Mouse (Mus musculus): ENCODE measurements around the gene Fgfbp1. TPM values are rescaled to one million over a fixed set of nuclear protein-coding genes. Genes with fewer than 3 reads are reported as not detected.

Gene Fgfbp1
- 6.9 and 16.0 TPM in 2 replicates for polyA plus RNA-seq (2015; fragmentation: Nextera tagmentation; extraction: Ambion mirVana)

DNA sequence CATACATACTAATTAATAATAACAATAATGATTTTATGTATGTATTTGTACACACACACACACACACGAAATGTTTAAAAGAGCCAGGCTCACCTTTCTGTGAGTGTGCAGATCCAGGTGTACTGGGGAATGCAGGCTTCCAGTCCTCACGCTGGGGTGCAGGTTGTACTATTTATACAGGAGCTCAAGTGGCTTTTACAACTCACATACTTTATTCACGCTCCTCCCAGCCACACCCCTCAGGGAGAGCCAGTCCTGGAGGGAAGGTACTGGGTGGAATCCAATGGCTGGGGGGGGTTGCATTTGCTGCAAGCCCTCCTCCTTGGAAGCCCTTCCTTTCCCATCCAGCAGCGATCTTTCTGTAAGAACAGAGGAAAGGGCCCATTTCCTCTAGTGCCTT, at the start of gene Fgfbp1:
Gene Fgfbp1 (minus strand): TSS at position 160 of the 400 bp plus-strand sequence.
- Histone ChIP-seq H3K27ac (replicated peaks) (no peak within 1 kb of the TSS), H3K9me3 (replicated peaks) (no peaks in the 10 kb centered on the region), H3K36me3 (no peaks in the 10 kb centered on the region), H3K4me2 (no peak within 1 kb of the TSS), H3K27me3 (replicated peaks) (no peaks in the 10 kb centered on the region), H3K4me3 (replicated peaks) (no peak within 1 kb of the TSS), H3K4me1 (no peaks in the 10 kb centered on the region), H3K9ac (replicated peaks) (no peak within 1 kb of the TSS)
- no peak for ATAC-seq (ENCODE audit: low FRiP score)
- 66% methylated on average over 4 of the region's 4 CpGs for WGBS

DNA sequence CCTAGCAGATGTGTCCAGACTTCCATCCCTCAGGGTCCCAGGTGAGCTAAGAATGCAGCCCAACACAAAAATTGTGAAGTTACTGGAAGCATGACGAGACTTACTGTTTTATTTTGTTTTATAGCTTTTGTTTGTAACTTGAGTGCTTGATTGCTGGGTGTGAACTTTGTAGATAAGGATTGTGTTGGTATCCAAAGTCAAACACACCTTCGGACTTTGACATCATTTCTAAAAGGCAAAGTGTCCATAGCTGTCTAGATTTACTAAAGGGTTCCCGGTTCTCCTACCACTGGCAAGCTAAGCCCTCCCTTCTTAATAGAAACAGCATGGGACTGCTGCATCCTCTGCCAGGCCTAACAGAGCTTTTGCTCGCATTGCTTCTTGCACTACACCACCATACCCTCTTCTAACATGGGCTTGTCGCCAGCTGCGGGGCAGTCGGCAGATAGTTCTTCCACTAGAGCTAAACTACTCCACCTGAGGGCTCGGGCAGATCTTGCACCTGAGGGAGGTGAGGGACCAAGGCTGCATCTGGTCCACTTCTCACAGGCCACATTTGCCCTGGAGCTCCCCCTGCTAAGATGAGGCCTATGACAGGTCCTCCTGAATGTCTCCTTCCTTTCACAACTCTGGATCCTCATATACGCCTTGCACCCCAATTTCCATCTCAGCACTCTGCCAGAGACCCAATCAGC, 16.9 kb upstream of the Fgfbp1 start:
- no peak overlapping the region for H3K4me2 ChIP-seq
- no peaks in the 10 kb centered on the region for H3K36me3 ChIP-seq
- WGBS: 92% methylated on average over 9 of the region's 9 CpGs
- ATAC-seq (ENCODE audit: low FRiP score): no peak
- no peak overlapping the region for H3K4me3 ChIP-seq (replicated peaks)
- no peaks in the 10 kb centered on the region for H3K9me3 ChIP-seq (replicated peaks)
- H3K27me3 ChIP-seq (replicated peaks): no peaks in the 10 kb centered on the region
- H3K9ac ChIP-seq (replicated peaks): no peak overlapping the region
- H3K4me1 ChIP-seq: no peaks in the 10 kb centered on the region
- no peak overlapping the region for H3K27ac ChIP-seq (replicated peaks)

DNA sequence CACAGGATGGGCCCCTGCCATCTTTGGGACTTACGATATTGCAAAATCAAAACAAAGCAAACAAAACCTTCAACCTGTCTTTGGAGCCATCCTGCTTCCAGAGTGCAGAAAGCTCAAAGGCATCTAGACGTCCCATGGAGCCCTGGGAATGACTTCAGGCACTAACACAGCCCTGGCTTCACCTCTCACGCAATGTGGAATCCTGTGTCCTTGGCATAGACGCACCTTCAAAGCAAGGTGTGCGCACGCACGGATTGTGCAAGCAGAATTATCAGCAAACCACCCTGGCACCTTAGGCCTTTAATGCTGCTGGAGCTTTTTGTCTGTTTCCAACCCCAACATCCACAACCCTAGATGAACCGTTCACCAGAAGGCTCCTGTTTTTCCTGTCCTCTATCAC, 16.0 kb upstream of the Fgfbp1 start:
- H3K4me1 ChIP-seq: no peaks in the 10 kb centered on the region
- ATAC-seq (ENCODE audit: low FRiP score): no peak
- WGBS: 91% methylated on average over 8 of the region's 8 CpGs

DNA sequence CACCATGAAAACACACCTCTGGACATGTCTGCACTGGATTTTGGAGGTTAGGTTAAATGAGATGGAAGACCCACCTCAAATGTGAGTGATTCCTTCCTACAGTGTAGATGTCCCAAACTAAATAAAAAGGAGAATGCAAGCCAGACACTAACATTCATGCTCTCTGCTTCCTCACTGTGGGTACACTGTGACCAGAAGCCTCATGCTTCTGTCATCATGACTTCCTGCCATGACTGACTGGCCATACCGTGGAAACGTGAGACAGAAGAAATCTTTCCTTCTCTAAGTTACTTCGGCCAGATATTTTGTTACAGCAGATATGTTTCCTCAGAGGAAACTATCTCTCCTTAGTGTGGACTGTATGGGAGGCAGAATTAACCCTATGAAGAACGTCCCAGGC, 14.6 kb upstream of the Fgfbp1 start:
- ATAC-seq (ENCODE audit: low FRiP score): no peak
- WGBS: 90% methylated on average over 4 of the region's 4 CpGs
- Histone ChIP-seq H3K4me2 (no peak overlapping the region), H3K9ac (replicated peaks) (no peak overlapping the region), H3K27me3 (replicated peaks) (no peaks in the 10 kb centered on the region), H3K4me1 (no peaks in the 10 kb centered on the region), H3K27ac (replicated peaks) (no peak overlapping the region), H3K36me3 (no peaks in the 10 kb centered on the region), H3K4me3 (replicated peaks) (no peak overlapping the region), H3K9me3 (replicated peaks) (no peaks in the 10 kb centered on the region)

More for the DNA sequence above, 16.0 kb upstream of the Fgfbp1 start:
- Histone ChIP-seq H3K4me3 (replicated peaks) (no peak overlapping the region), H3K9ac (replicated peaks) (no peak overlapping the region), H3K27me3 (replicated peaks) (no peaks in the 10 kb centered on the region), H3K36me3 (no peaks in the 10 kb centered on the region), H3K27ac (replicated peaks) (no peak overlapping the region), H3K9me3 (replicated peaks) (no peaks in the 10 kb centered on the region), H3K4me2 (no peak overlapping the region)

DNA sequence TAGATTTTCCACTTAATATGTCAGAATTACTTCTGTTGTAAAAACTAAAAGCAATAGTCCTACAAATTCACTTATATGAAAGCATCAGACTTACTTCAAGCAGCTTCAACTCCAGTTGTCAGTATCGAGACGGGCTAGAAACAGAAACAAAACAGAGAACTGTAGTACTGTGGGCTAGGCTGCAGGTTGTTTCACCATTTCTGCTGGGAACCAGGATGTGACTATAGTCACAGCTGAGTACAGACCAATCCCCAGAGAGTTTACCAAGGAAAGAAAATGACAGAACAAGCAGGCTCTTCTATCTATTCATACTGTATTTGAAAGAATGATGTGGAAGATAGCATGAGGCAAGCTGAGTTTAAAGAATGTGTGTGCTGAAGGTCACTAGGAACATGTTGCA, 13.4 kb upstream of the Fgfbp1 start:
- Histone ChIP-seq H3K4me2 (no peak overlapping the region), H3K9ac (replicated peaks) (no peak overlapping the region), H3K27ac (replicated peaks) (no peak overlapping the region), H3K9me3 (replicated peaks) (no peaks in the 10 kb centered on the region), H3K4me1 (no peaks in the 10 kb centered on the region), H3K27me3 (replicated peaks) (no peaks in the 10 kb centered on the region), H3K36me3 (no peaks in the 10 kb centered on the region), H3K4me3 (replicated peaks) (no peak overlapping the region)
- no peak for ATAC-seq (ENCODE audit: low FRiP score)
- WGBS: 92% methylated on average over 2 of the region's 2 CpGs

DNA sequence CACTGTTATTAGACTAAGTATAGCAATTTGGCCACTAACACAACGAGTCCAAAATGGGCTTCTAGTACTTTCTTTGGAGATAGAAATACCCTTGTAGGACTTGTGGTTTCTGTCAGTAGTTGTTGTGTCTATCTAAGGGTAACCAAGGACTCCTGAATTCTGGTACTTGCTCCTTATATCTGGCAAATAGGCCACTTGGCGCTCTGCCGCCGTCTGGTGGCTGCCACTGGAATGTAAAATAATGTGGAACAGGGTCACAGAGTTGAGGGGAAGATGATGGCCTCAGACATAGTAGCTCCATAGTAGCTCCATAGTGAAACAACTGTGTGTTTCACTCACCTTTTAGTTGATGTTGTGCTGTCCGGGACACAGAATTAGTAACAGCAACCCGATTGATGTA, 8.7 kb upstream of the Fgfbp1 start:
- no peak overlapping the region for H3K4me3 ChIP-seq (replicated peaks)
- no peaks in the 10 kb centered on the region for H3K4me1 ChIP-seq
- H3K9ac ChIP-seq (replicated peaks): no peak overlapping the region
- WGBS: 54% methylated on average over 6 of the region's 6 CpGs
- H3K27ac ChIP-seq (replicated peaks): no peak overlapping the region
- no peak overlapping the region for H3K4me2 ChIP-seq
- H3K27me3 ChIP-seq (replicated peaks): no peaks in the 10 kb centered on the region
- no peak for ATAC-seq (ENCODE audit: low FRiP score)
- H3K36me3 ChIP-seq: no peaks in the 10 kb centered on the region
- no peaks in the 10 kb centered on the region for H3K9me3 ChIP-seq (replicated peaks)

DNA sequence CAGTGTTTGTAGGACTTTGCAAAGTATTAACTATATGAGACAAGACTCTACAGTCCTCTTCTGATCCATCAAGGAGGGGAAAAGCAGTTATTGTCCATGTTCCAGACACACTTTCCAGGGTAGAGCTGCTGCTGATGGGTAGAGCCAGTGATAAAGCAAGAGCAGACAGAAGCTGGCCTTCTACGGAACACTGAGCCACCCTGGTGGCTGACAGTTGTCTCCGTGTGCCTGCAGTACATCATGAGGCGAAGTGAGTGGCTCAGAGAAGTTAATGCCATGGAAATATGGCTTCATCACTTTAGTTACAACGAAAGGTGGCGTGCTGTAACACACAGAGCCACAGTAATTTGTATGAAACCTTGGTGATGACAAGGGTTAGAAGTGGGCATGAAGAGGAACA, 7.4 kb upstream of the Fgfbp1 start:
- Histone ChIP-seq H3K4me1 (no peaks in the 10 kb centered on the region), H3K4me2 (no peak overlapping the region), H3K36me3 (no peaks in the 10 kb centered on the region), H3K9ac (replicated peaks) (no peak overlapping the region), H3K4me3 (replicated peaks) (no peak overlapping the region), H3K27ac (replicated peaks) (no peak overlapping the region), H3K9me3 (replicated peaks) (no peaks in the 10 kb centered on the region), H3K27me3 (replicated peaks) (no peaks in the 10 kb centered on the region)
- 82% methylated on average over 5 of the region's 5 CpGs for WGBS
- no peak for ATAC-seq (ENCODE audit: low FRiP score)

DNA sequence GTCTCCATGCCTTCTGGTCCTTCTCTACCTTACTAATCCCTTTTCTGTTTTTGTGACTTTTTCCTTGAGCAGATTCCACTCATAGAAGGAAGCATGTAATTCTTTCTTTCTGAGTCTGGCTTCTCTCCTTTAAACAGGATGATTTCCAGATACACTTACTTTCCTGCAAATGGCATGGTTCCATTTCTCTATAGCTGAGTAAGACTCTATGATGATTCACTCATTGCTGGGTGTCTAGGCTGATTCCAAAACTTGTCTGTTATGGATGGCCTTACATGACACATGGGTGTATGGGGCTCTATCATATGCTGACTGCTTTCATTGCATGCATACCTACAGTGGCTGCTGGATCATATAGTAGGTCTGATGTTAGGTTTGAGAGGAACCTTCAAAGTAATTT, 4.6 kb upstream of the Fgfbp1 start:
- H3K4me3 ChIP-seq (replicated peaks): no peak overlapping the region
- no peak overlapping the region for H3K4me2 ChIP-seq
- H3K4me1 ChIP-seq: no peaks in the 10 kb centered on the region
- no peaks in the 10 kb centered on the region for H3K27me3 ChIP-seq (replicated peaks)
- H3K36me3 ChIP-seq: no peaks in the 10 kb centered on the region
- no peak overlapping the region for H3K27ac ChIP-seq (replicated peaks)
- no peak overlapping the region for H3K9ac ChIP-seq (replicated peaks)
- no peak for ATAC-seq (ENCODE audit: low FRiP score)
- H3K9me3 ChIP-seq (replicated peaks): no peaks in the 10 kb centered on the region

DNA sequence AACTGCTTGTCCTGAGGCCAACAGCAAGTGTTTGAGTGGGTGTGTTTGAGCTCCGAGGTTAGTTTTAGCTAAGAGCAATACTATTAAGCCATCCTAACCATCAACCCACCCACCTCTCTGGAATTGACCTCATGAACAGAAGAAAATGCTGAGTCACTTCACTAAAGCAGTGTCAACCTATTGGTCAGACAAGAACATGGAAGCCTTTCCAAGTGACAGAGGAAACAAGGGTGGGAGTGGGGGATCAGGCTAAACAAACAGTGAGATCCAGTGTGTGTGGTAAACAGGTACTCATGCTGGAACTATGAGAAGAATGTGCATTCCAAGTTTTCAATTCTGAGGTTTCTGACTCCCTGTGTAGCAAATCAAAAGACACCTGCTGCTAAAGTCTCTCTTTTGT, 1.3 kb upstream of the Fgfbp1 start:
- no peaks in the 10 kb centered on the region for H3K27me3 ChIP-seq (replicated peaks)
- no peak overlapping the region for H3K4me3 ChIP-seq (replicated peaks)
- H3K4me2 ChIP-seq: no peak overlapping the region
- H3K36me3 ChIP-seq: no peaks in the 10 kb centered on the region
- no peak overlapping the region for H3K27ac ChIP-seq (replicated peaks)
- H3K9ac ChIP-seq (replicated peaks): no peak overlapping the region
- ATAC-seq (ENCODE audit: low FRiP score): no peak
- H3K4me1 ChIP-seq: no peaks in the 10 kb centered on the region
- no peaks in the 10 kb centered on the region for H3K9me3 ChIP-seq (replicated peaks)
- WGBS: 72% methylated on average over 1 of the region's 1 CpGs

DNA sequence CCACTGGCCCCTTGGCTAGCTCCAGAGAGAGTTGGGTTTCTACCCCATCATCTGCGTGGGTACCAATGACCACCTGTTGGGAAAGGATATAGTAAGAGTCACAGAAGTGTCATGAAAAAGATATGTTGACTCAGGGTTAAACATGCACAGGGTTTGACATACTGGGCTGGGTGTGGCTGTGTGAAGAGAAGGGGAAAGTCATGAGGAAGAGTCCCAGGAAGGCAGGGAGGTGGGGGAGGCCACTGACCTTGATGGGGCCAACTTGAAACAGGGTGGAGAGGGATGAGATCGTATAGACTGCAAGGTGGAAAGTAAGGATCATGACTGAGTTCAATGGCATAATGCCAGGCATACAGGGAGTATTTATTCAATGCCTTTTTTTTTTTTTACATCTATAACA, 1.2 kb downstream of the Fgfbp1 start:
- no peak overlapping the region for H3K4me3 ChIP-seq (replicated peaks)
- H3K4me2 ChIP-seq: no peak overlapping the region
- no peaks in the 10 kb centered on the region for H3K9me3 ChIP-seq (replicated peaks)
- no peak overlapping the region for H3K9ac ChIP-seq (replicated peaks)
- no peak overlapping the region for H3K27ac ChIP-seq (replicated peaks)
- H3K4me1 ChIP-seq: no peaks in the 10 kb centered on the region
- 83% methylated on average over 2 of the region's 2 CpGs for WGBS
- no peaks in the 10 kb centered on the region for H3K27me3 ChIP-seq (replicated peaks)
- ATAC-seq (ENCODE audit: low FRiP score): no peak
- H3K36me3 ChIP-seq: no peaks in the 10 kb centered on the region

DNA sequence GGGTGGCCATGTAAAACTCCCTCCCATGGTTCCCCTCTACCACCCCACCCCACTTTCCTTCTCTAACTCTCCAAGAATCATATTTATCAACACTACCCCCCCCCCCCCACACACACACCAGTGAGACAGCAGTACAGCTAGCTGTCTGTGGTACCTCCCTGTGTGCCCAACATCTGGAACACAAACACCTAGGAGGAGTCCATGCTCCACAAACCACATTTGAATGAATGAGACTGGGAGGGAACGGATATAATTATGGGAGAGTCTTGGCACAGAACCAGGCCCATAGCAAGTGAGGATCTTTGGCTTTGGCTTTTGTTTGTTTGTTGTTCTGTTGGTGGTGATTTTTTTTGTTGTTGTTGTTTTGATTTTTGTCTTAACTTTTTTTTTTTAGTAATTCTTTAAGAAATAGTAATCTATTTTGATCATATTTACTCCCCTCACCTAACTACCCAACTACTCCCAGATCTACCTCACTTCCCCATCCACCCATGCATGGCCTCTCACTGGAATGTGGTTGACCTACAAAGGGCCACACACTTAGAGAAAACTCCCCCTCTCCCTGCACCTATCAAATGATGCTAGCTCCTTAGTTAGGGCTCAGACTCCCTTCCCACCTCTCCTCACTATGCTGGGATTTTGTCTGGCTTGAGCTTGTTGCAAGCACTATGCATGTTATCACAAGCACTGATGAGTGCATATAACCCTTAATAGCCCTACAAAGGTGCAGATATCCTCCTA, 4.6 kb downstream of the Fgfbp1 start:
- ATAC-seq (ENCODE audit: low FRiP score): no peak
- no peak overlapping the region for H3K4me2 ChIP-seq
- H3K27me3 ChIP-seq (replicated peaks): no peaks in the 10 kb centered on the region
- no peak overlapping the region for H3K27ac ChIP-seq (replicated peaks)
- H3K9ac ChIP-seq (replicated peaks): no peak overlapping the region
- no peaks in the 10 kb centered on the region for H3K9me3 ChIP-seq (replicated peaks)
- no peaks in the 10 kb centered on the region for H3K4me1 ChIP-seq
- WGBS: 62% methylated on average over 1 of the region's 1 CpGs
- no peak overlapping the region for H3K4me3 ChIP-seq (replicated peaks)
- no peaks in the 10 kb centered on the region for H3K36me3 ChIP-seq

DNA sequence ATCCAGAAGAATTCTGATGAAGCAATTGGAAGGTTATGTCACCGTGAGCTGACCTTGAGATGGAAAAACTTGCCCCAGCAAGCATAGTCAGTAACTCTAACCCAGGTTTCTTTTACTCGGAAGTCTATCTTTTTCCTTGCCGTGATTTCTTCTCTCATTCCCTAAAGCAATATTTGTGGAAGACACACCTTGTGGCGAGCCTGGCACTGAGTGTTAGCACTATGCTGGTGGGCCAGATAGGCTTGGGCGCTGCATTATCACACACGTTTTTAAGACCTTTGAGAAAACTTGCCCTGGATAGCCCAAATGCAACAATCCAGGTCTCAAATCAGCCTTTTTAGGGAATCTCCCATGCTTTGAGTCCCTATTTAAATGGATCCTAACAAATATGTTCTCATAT, 7.4 kb downstream of the Fgfbp1 start:
- WGBS: 91% methylated on average over 6 of the region's 6 CpGs
- H3K4me2 ChIP-seq: no peak overlapping the region
- no peak overlapping the region for H3K9ac ChIP-seq (replicated peaks)
- no peaks in the 10 kb centered on the region for H3K4me1 ChIP-seq
- no peak overlapping the region for H3K4me3 ChIP-seq (replicated peaks)
- H3K27ac ChIP-seq (replicated peaks): no peak overlapping the region
- no peak for ATAC-seq (ENCODE audit: low FRiP score)
- H3K9me3 ChIP-seq (replicated peaks): no peaks in the 10 kb centered on the region
- H3K36me3 ChIP-seq: no peaks in the 10 kb centered on the region
- no peaks in the 10 kb centered on the region for H3K27me3 ChIP-seq (replicated peaks)
